Mouse (Mus musculus): ENCODE measurements around the gene Plbd2.

Gene Plbd2

GRCm38 (mm10) chr5:120435731-120436501, 67.5 kb downstream of the Plbd2 start:
- DNase-seq: no peak

- no peak for DNase-seq
Measured at GRCm38 (mm10) chr5:120435006-120435681, 68.3 kb downstream of the Plbd2 start.

- DNase-seq: no peak
Measured at GRCm38 (mm10) chr5:120434231-120434735, 69.1 kb downstream of the Plbd2 start.

Data from lung, postnatal 10 days (tissue).